Mouse (Mus musculus) urinary bladder, postnatal 14 days (tissue): ENCODE measurements at regions not wholly inside any gene's neighbourhood (a gene's known extent, or its start where the extent isn't known, plus 50 kb on each side); places are given as distances from the start of the nearest gene placed in this dataset.

Experiments used
- DNase-seq: peaks from one replicate; pipeline ENCODE4 v3.0.0; 2021; ENCODE audit warnings: low spot score

GRCm38 (mm10) chr7:124455659-124456058 is 473.0 kb downstream of the Hs3st4 start:
- no peak for DNase-seq

GRCm38 (mm10) chr7:124487326-124487725 is 504.7 kb downstream of the Hs3st4 start:
- DNase-seq: no peak

GRCm38 (mm10) chr7:124491109-124491793 is 508.6 kb downstream of the Hs3st4 start:
- DNase-seq: no peak

GRCm38 (mm10) chr7:124491851-124492390 is 509.3 kb downstream of the Hs3st4 start:
- no peak for DNase-seq

GRCm38 (mm10) chr7:124500636-124501035 is 518.0 kb downstream of the Hs3st4 start:
- DNase-seq: no peak

- no peak for DNase-seq
These were observed 520.1 kb downstream of the Hs3st4 start for GRCm38 (mm10) chr7:124502760-124503159.

- no peak for DNase-seq
These were observed 566.4 kb downstream of the Hs3st4 start for GRCm38 (mm10) chr7:124549038-124549437.

GRCm38 (mm10) chr7:124557213-124557612 is 574.5 kb downstream of the Hs3st4 start:
- DNase-seq: no peak

- DNase-seq: no peak
These were observed 588.1 kb downstream of the Hs3st4 start for GRCm38 (mm10) chr7:124570804-124571203.

- no peak for DNase-seq
These were observed 591.0 kb downstream of the Hs3st4 start for GRCm38 (mm10) chr7:124573666-124574065.

GRCm38 (mm10) chr7:124581342-124581741 is 598.7 kb downstream of the Hs3st4 start:
- DNase-seq: no peak

- no peak for DNase-seq
These were observed 602.6 kb downstream of the Hs3st4 start for GRCm38 (mm10) chr7:124585296-124585695.

- no peak for DNase-seq
These were observed 608.7 kb downstream of the Hs3st4 start for GRCm38 (mm10) chr7:124591369-124591768.

- DNase-seq: no peak
These were observed 610.8 kb downstream of the Hs3st4 start for GRCm38 (mm10) chr7:124593462-124593861.

- DNase-seq: no peak
These were observed 618.1 kb downstream of the Hs3st4 start for GRCm38 (mm10) chr7:124600767-124601166.

- no peak for DNase-seq
These were observed 621.9 kb downstream of the Hs3st4 start for GRCm38 (mm10) chr7:124604581-124604980.

GRCm38 (mm10) chr7:124605978-124606377 is 623.3 kb downstream of the Hs3st4 start:
- DNase-seq: no peak

- DNase-seq: no peak
These were observed 624.4 kb downstream of the Hs3st4 start for GRCm38 (mm10) chr7:124607061-124607460.

GRCm38 (mm10) chr7:124610437-124610836 is 627.8 kb downstream of the Hs3st4 start:
- DNase-seq: no peak

- no peak for DNase-seq
These were observed 664.5 kb downstream of the Hs3st4 start for GRCm38 (mm10) chr7:124647131-124647530.

- no peak for DNase-seq
These were observed 684.7 kb downstream of the Hs3st4 start for GRCm38 (mm10) chr7:124667180-124667968.

- no peak for DNase-seq
These were observed 685.4 kb downstream of the Hs3st4 start for GRCm38 (mm10) chr7:124668058-124668457.

- DNase-seq: no peak
These were observed 687.8 kb downstream of the Hs3st4 start for GRCm38 (mm10) chr7:124670477-124670876.
